Mouse (Mus musculus): Measurements from ENCODE around the gene Zfp810. TPM values are rescaled to one million over a fixed set of nuclear protein-coding genes. Genes with fewer than 3 reads are reported as not detected.
A peak's percentile ranks its signal among the peaks of the same experiment; 100 is the strongest.

Zfp810 gene
- polyA plus RNA-seq, 1 experiment from 2014 or later = 15.2 TPM

DNA sequence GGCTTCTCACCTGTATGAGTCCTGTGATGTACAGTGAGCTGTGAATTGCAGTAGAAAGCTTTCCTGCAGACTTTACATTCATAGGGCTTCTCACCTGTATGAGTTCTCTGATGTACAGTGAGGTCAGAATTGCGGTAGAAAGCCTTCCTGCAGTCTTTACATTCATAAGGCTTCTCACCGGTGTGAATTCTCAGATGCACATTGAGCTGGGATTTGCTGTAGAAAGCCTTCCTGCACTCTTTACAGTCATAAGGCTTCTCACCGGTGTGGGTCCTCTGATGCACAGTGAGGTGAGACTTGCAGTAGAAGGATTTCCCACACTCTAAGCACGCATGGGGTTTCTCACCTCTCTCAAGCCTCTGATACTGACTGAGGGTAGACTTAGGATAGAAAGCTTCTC is 28.7 kb downstream of the Zfp810 start:
- no peak overlapping the region for H3K4me3 ChIP-seq (replicated peaks; ENCODE audit: low read length)
- H3K27me3 ChIP-seq (ENCODE audit: control insufficient read depth, insufficient read depth, low read length) = no peaks in the 10 kb centered on the region
- peaks cover 70% of the 10 kb centered on the region for H3K36me3 ChIP-seq (ENCODE audit: control insufficient read depth, insufficient read depth, low read length)
- no peak overlapping the region for H3K9ac ChIP-seq (ENCODE audit: low read length)
- H3K4me2 ChIP-seq (ENCODE audit: low read depth, low read length) = no peak overlapping the region
- H3K27ac ChIP-seq (ENCODE audit: low read length) = no peak overlapping the region
- WGBS = 94% methylated on average over 4 of the region's 4 CpGs
- ATAC-seq (ENCODE audit: insufficient read depth, low FRiP score) = no peak
- H3K9me3 ChIP-seq (replicated peaks; ENCODE audit: control insufficient read depth, low read length) = peaks cover 46% of the 10 kb centered on the region
- H3K4me1 ChIP-seq (ENCODE audit: control insufficient read depth, insufficient read depth, low read length) = no peaks in the 10 kb centered on the region

GRCm38 (mm10) chr9:22268886-22269285 is 38.6 kb downstream of the Zfp810 start:
- no peaks in the 10 kb centered on the region for H3K27me3 ChIP-seq (ENCODE audit: control insufficient read depth, insufficient read depth, low read length)
- H3K4me3 ChIP-seq (replicated peaks; ENCODE audit: low read length) = no peak overlapping the region
- H3K27ac ChIP-seq (ENCODE audit: low read length) = no peak overlapping the region
- 86% methylated on average over 1 of the region's 1 CpGs for WGBS
- no peaks in the 10 kb centered on the region for H3K9me3 ChIP-seq (replicated peaks; ENCODE audit: control insufficient read depth, low read length)
- no peaks in the 10 kb centered on the region for H3K36me3 ChIP-seq (ENCODE audit: control insufficient read depth, insufficient read depth, low read length)
- H3K9ac ChIP-seq (ENCODE audit: low read length) = no peak overlapping the region
- H3K4me2 ChIP-seq (ENCODE audit: low read depth, low read length) = no peak overlapping the region
- H3K4me1 ChIP-seq (ENCODE audit: control insufficient read depth, insufficient read depth, low read length) = no peaks in the 10 kb centered on the region
- ATAC-seq (ENCODE audit: insufficient read depth, low FRiP score) = no peak

GRCm38 (mm10) chr9:22262611-22263010 is 44.8 kb downstream of the Zfp810 start:
- H3K27ac ChIP-seq (ENCODE audit: low read length) = no peak overlapping the region
- no peaks in the 10 kb centered on the region for H3K4me1 ChIP-seq (ENCODE audit: control insufficient read depth, insufficient read depth, low read length)
- no peak overlapping the region for H3K9ac ChIP-seq (ENCODE audit: low read length)
- H3K27me3 ChIP-seq (ENCODE audit: control insufficient read depth, insufficient read depth, low read length) = no peaks in the 10 kb centered on the region
- no peak for ATAC-seq (ENCODE audit: insufficient read depth, low FRiP score)
- no peak overlapping the region for H3K4me3 ChIP-seq (replicated peaks; ENCODE audit: low read length)
- WGBS = 82% methylated on average over 10 of the region's 10 CpGs
- no peaks in the 10 kb centered on the region for H3K36me3 ChIP-seq (ENCODE audit: control insufficient read depth, insufficient read depth, low read length)
- H3K4me2 ChIP-seq (ENCODE audit: low read depth, low read length) = no peak overlapping the region
- no peaks in the 10 kb centered on the region for H3K9me3 ChIP-seq (replicated peaks; ENCODE audit: control insufficient read depth, low read length)

DNA sequence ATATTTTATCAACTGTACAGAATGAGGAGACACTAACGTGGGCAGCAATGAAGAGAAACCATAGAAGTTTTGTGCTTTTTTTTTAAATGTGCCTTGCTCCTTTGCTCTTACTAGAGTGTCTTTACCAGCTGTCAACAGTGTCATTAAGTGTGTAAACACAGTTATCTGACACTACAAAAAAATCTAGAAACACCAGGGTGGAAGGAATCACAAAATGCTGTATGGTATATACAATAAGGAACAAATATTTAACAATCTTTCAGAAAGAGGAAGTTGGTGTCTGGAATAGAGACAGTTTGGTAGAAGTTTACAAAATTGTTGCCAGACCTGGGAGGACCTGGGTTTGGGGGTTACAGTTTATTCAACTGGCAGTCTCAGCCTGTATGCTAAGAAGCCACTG is 45.9 kb downstream of the Zfp810 start:
- no peak overlapping the region for H3K4me2 ChIP-seq (ENCODE audit: low read depth, low read length)
- H3K27ac ChIP-seq (ENCODE audit: low read length) = no peak overlapping the region
- H3K9me3 ChIP-seq (replicated peaks; ENCODE audit: control insufficient read depth, low read length) = no peaks in the 10 kb centered on the region
- no peak overlapping the region for H3K9ac ChIP-seq (ENCODE audit: low read length)
- no peaks in the 10 kb centered on the region for H3K36me3 ChIP-seq (ENCODE audit: control insufficient read depth, insufficient read depth, low read length)
- no peak for ATAC-seq (ENCODE audit: insufficient read depth, low FRiP score)
- 52% methylated on average over 1 of the region's 1 CpGs for WGBS
- H3K4me3 ChIP-seq (replicated peaks; ENCODE audit: low read length) = no peak overlapping the region
- no peaks in the 10 kb centered on the region for H3K4me1 ChIP-seq (ENCODE audit: control insufficient read depth, insufficient read depth, low read length)
- H3K27me3 ChIP-seq (ENCODE audit: control insufficient read depth, insufficient read depth, low read length) = no peaks in the 10 kb centered on the region

- H3K9ac ChIP-seq (ENCODE audit: low read length) = no peak overlapping the region
Measured at GRCm38 (mm10) chr9:22260092-22260422, 47.4 kb downstream of the Zfp810 start.

GRCm38 (mm10) chr9:22259184-22260091 is 48.0 kb downstream of the Zfp810 start, which contains the start of gene Zfp599:
Zfp599 (minus strand) TSS chr9:22259895.
- Histone ChIP-seq H3K4me2 (ENCODE audit: low read depth, low read length) (peak within 1 kb of the TSS; percentile 84), H3K4me3 (replicated peaks; ENCODE audit: low read length) (peak within 1 kb of the TSS; percentile 73), H3K9me3 (replicated peaks; ENCODE audit: control insufficient read depth, low read length) (peaks cover 4% of the 10 kb centered on the region; the same call in 1 of the 2 replicates), H3K4me1 (ENCODE audit: control insufficient read depth, insufficient read depth, low read length) (no peaks in the 10 kb centered on the region), H3K36me3 (ENCODE audit: control insufficient read depth, insufficient read depth, low read length) (peaks cover 9% of the 10 kb centered on the region; the same call in 1 of the 2 replicates), H3K27ac (ENCODE audit: low read length) (peak within 1 kb of the TSS; percentile 27), H3K9ac (ENCODE audit: low read length) (peak within 1 kb of the TSS; percentile 87), H3K27me3 (ENCODE audit: control insufficient read depth, insufficient read depth, low read length) (no peaks in the 10 kb centered on the region)
- ATAC-seq (ENCODE audit: insufficient read depth, low FRiP score) = peak; percentile 96
- 2% methylated on average over 35 of the region's 35 CpGs for WGBS

More at GRCm38 (mm10) chr9:22260092-22260422, 47.4 kb downstream of the Zfp810 start:
- Histone ChIP-seq H3K27ac (ENCODE audit: low read length) (no peak overlapping the region), H3K4me3 (replicated peaks; ENCODE audit: low read length) (peak overlapping the region; percentile 73), H3K27me3 (ENCODE audit: control insufficient read depth, insufficient read depth, low read length) (no peaks in the 10 kb centered on the region), H3K36me3 (ENCODE audit: control insufficient read depth, insufficient read depth, low read length) (peaks cover 7% of the 10 kb centered on the region; the same call in 1 of the 2 replicates), H3K4me1 (ENCODE audit: control insufficient read depth, insufficient read depth, low read length) (no peaks in the 10 kb centered on the region), H3K4me2 (ENCODE audit: low read depth, low read length) (peak overlapping the region; percentile 84), H3K9me3 (replicated peaks; ENCODE audit: control insufficient read depth, low read length) (peaks cover 4% of the 10 kb centered on the region; the same call in 1 of the 2 replicates)
- 32% methylated on average over 3 of the region's 3 CpGs for WGBS
- no peak for ATAC-seq (ENCODE audit: insufficient read depth, low FRiP score)

- 82% methylated on average over 8 of the region's 8 CpGs for WGBS
- H3K4me2 ChIP-seq (ENCODE audit: low read depth, low read length) = peak overlapping the region; percentile 84
- H3K27me3 ChIP-seq (ENCODE audit: control insufficient read depth, insufficient read depth, low read length) = no peaks in the 10 kb centered on the region
- no peak overlapping the region for H3K27ac ChIP-seq (ENCODE audit: low read length)
- H3K9me3 ChIP-seq (replicated peaks; ENCODE audit: control insufficient read depth, low read length) = peaks cover 5% of the 10 kb centered on the region; the same call in 1 of the 2 replicates
- peaks cover 14% of the 10 kb centered on the region for H3K36me3 ChIP-seq (ENCODE audit: control insufficient read depth, insufficient read depth, low read length)
- no peak for ATAC-seq (ENCODE audit: insufficient read depth, low FRiP score)
- H3K4me1 ChIP-seq (ENCODE audit: control insufficient read depth, insufficient read depth, low read length) = no peaks in the 10 kb centered on the region
- peak overlapping the region; percentile 87 for H3K9ac ChIP-seq (ENCODE audit: low read length)
- peak overlapping the region; percentile 73 for H3K4me3 ChIP-seq (replicated peaks; ENCODE audit: low read length)
Measured at GRCm38 (mm10) chr9:22258784-22259183, 48.7 kb downstream of the Zfp810 start.

GRCm38 (mm10) chr9:22256579-22256978 is 50.9 kb downstream of the Zfp810 start:
- no peak overlapping the region for H3K4me3 ChIP-seq (replicated peaks; ENCODE audit: low read length)
- ATAC-seq (ENCODE audit: insufficient read depth, low FRiP score) = no peak
- WGBS = 91% methylated on average over 4 of the region's 4 CpGs
- H3K9ac ChIP-seq (ENCODE audit: low read length) = no peak overlapping the region
- no peak overlapping the region for H3K27ac ChIP-seq (ENCODE audit: low read length)
- H3K4me1 ChIP-seq (ENCODE audit: control insufficient read depth, insufficient read depth, low read length) = no peaks in the 10 kb centered on the region
- H3K27me3 ChIP-seq (ENCODE audit: control insufficient read depth, insufficient read depth, low read length) = no peaks in the 10 kb centered on the region
- H3K36me3 ChIP-seq (ENCODE audit: control insufficient read depth, insufficient read depth, low read length) = peaks cover 30% of the 10 kb centered on the region
- no peak overlapping the region for H3K4me2 ChIP-seq (ENCODE audit: low read depth, low read length)
- H3K9me3 ChIP-seq (replicated peaks; ENCODE audit: control insufficient read depth, low read length) = peaks cover 11% of the 10 kb centered on the region; the same call in 1 of the 2 replicates

- 97% methylated on average over 2 of the region's 2 CpGs for WGBS
- no peak overlapping the region for H3K4me2 ChIP-seq (ENCODE audit: low read depth, low read length)
- H3K27me3 ChIP-seq (ENCODE audit: control insufficient read depth, insufficient read depth, low read length) = no peaks in the 10 kb centered on the region
- no peaks in the 10 kb centered on the region for H3K4me1 ChIP-seq (ENCODE audit: control insufficient read depth, insufficient read depth, low read length)
- H3K9ac ChIP-seq (ENCODE audit: low read length) = no peak overlapping the region
- peaks cover 26% of the 10 kb centered on the region; the same call in 1 of the 2 replicates for H3K9me3 ChIP-seq (replicated peaks; ENCODE audit: control insufficient read depth, low read length)
- peaks cover 56% of the 10 kb centered on the region for H3K36me3 ChIP-seq (ENCODE audit: control insufficient read depth, insufficient read depth, low read length)
- no peak overlapping the region for H3K4me3 ChIP-seq (replicated peaks; ENCODE audit: low read length)
- no peak for ATAC-seq (ENCODE audit: insufficient read depth, low FRiP score)
- H3K27ac ChIP-seq (ENCODE audit: low read length) = no peak overlapping the region
Measured at GRCm38 (mm10) chr9:22244242-22244641, 63.2 kb downstream of the Zfp810 start.
